Mouse (Mus musculus): ENCODE measurements around the gene Zfp512.
A peak's percentile ranks its signal among the peaks of the same experiment; 100 is the strongest.
"Not testable (repeated sequence)": the region's sequence is repeated elsewhere in the genome, so short reads cannot be mapped to it uniquely, and the experiment has no call there.

Zfp512 gene

GRCm38 (mm10) chr5:31451878-31452561 lies at the start of gene Zfp512:
Gene Zfp512, plus strand, starts transcription at chr5:31452431.
- DNase-seq (ENCODE audit: low read depth), result peak; percentile 91

GRCm38 (mm10) chr5:31434727-31435126 lies 17.5 kb upstream of the Zfp512 start:
- not testable (repeated sequence) for DNase-seq (ENCODE audit: low read depth)

GRCm38 (mm10) chr5:31451336-31451735 lies 895 bp upstream of the Zfp512 start:
- no peak for DNase-seq (ENCODE audit: low read depth)

- no peak for DNase-seq (ENCODE audit: low read depth)
Measured at GRCm38 (mm10) chr5:31452562-31452878, 289 bp downstream of the Zfp512 start.

GRCm38 (mm10) chr5:31452886-31453410 lies 717 bp downstream of the Zfp512 start:
- no peak for DNase-seq (ENCODE audit: low read depth)

GRCm38 (mm10) chr5:31467798-31468197 lies 15.6 kb downstream of the Zfp512 start:
- DNase-seq (ENCODE audit: low read depth), result no peak

GRCm38 (mm10) chr5:31469711-31470110 lies 17.5 kb downstream of the Zfp512 start:
- no peak for DNase-seq (ENCODE audit: low read depth)

- no peak for DNase-seq (ENCODE audit: low read depth)
Measured at GRCm38 (mm10) chr5:31470334-31470733, 18.1 kb downstream of the Zfp512 start.

GRCm38 (mm10) chr5:31480536-31480935 lies 28.3 kb downstream of the Zfp512 start:
- DNase-seq (ENCODE audit: low read depth), result no peak

- no peak for DNase-seq (ENCODE audit: low read depth)
Measured at GRCm38 (mm10) chr5:31485440-31485839, 33.2 kb downstream of the Zfp512 start, which contains the start of gene 4930548H24Rik. Gene 4930548H24Rik, plus strand, starts transcription at chr5:31485740.

- no peak for DNase-seq (ENCODE audit: low read depth)
Measured at GRCm38 (mm10) chr5:31487889-31488288, 35.7 kb downstream of the Zfp512 start.

- DNase-seq (ENCODE audit: low read depth), result no peak
Measured at GRCm38 (mm10) chr5:31489116-31489769, 37.0 kb downstream of the Zfp512 start.

- DNase-seq (ENCODE audit: low read depth), result no peak
Measured at GRCm38 (mm10) chr5:31492031-31492430, 39.8 kb downstream of the Zfp512 start.

GRCm38 (mm10) chr5:31494513-31495297 lies 42.5 kb downstream of the Zfp512 start, which contains the start of gene Gpn1:
Gene Gpn1, plus strand, starts transcription at chr5:31494741.
- peak; percentile 91 for DNase-seq (ENCODE audit: low read depth)

- no peak for DNase-seq (ENCODE audit: low read depth)
Measured at GRCm38 (mm10) chr5:31504843-31505242, 52.6 kb downstream of the Zfp512 start.

- DNase-seq (ENCODE audit: low read depth), result no peak
Measured at GRCm38 (mm10) chr5:31512481-31512880, 60.2 kb downstream of the Zfp512 start.

GRCm38 (mm10) chr5:31520556-31520955 lies 68.3 kb downstream of the Zfp512 start:
- no peak for DNase-seq (ENCODE audit: low read depth)

- peak; percentile 73 for DNase-seq (ENCODE audit: low read depth)
Measured at GRCm38 (mm10) chr5:31526354-31527116, 74.3 kb downstream of the Zfp512 start, which contains the start of gene Slc4a1ap. Gene Slc4a1ap, plus strand, starts transcription at chr5:31526995.

GRCm38 (mm10) chr5:31527117-31527680 lies 75.0 kb downstream of the Zfp512 start:
- DNase-seq (ENCODE audit: low read depth), result no peak

GRCm38 (mm10) chr5:31527707-31528106 lies 75.5 kb downstream of the Zfp512 start, which contains the start of gene Supt7l:
Gene Supt7l, minus strand, starts transcription at chr5:31527807.
- DNase-seq (ENCODE audit: low read depth), result not testable (repeated sequence)

- DNase-seq (ENCODE audit: low read depth), result peak; percentile 36
Measured at GRCm38 (mm10) chr5:31528560-31528959, 76.3 kb downstream of the Zfp512 start.

Data from c-Kit-positive CD71-positive TER-119-negative erythroid progenitor cells, embryonic 14.5 days (primary cell).